Mouse (Mus musculus) gonadal fat pad, adult 2 months (tissue): ENCODE measurements around the gene Adamtsl4. TPM values are rescaled to one million over a fixed set of nuclear protein-coding genes. Genes with fewer than 3 reads are reported as not detected.
"Not testable (repeated sequence)": the region's sequence is repeated elsewhere in the genome, so short reads cannot be mapped to it uniquely, and the experiment has no call there.

Source experiments
- DNase-seq: peaks from one replicate; pipeline ENCODE4 v3.0.0-alpha.2; 2012; ENCODE audit warnings: low read depth
- polyA plus RNA-seq: library from polyadenylated mRNA; depleted of rRNA; stranded (reverse); fragments of >200 nt; gene quantifications from 2 replicates; pipeline ENCODE4 v1.2.3, GENCODE M21; 2012

The Adamtsl4 gene
- polyA plus RNA-seq, 1 experiment, result 12.5 TPM

DNA sequence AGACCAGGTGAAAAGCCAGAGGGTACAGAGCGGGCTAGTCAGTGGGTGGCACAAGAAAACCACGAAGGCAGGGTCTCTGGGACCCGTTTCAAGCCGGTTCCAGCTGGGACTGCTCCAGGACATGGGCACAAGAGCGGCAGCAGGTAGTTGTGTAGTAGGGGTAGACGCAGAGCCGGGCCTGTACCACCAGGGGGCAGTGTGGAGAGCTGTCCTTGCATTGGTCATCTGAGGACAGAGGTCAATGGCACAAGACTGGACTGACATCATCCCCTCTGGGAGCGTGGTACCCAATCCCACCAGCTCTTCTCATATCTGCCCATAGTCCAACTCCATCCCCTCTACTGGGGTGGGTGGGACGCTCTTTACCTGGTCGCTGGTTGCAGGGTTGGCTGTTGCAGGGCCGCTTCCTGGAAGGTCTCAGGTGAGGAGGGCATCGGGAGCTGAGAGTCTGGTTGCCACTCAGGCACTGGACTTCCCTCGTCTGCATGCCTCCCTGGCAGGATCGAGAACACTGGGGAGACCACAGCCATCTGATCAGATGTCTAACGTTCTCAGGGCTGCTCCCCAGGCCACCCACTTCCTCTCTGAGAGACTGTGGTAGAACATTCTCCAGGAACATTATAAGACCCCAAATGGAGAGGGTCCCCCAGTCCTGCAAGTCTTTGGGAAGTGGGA is 10.8 kb downstream of the Adamtsl4 start:
- DNase-seq, result no peak

DNA sequence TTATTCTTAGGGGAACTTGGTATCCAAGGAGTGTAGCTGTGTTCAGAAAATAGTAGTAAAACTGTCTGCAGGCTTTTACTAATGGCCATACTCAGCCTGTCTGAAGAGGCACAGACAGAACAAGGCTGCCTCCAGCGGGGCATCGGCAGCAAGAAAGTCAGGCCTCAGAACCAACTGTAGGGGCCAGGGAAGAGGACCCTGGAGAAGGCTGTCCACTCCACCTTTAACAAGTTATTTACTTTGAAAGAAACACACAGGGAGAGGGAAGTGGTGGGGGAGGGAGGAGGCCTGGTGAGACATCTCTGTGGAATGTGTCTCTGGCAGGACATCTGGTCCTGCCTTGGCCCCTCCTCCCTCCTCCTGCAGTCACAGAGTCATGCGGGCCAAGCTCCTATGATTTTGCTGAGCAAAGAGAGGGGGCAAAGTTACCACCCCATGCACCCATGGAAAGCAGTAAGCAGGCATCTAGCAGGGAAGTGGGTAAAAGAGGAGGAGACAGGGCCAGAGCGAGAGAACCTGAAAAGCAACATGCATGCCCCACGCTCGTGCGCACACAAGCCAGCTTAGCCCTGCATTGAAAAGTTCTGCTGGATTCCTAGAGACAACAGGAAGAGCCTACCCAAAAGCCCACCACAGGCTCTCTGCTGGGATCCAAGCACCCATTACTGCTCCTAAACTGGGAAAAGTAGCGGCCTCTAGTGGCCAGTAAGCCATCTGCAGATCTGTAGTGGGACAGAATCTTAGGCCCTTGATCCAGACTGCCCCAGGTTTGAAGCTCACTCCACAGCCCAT is 12.2 kb downstream of the Adamtsl4 start:
- DNase-seq, result no peak

DNA sequence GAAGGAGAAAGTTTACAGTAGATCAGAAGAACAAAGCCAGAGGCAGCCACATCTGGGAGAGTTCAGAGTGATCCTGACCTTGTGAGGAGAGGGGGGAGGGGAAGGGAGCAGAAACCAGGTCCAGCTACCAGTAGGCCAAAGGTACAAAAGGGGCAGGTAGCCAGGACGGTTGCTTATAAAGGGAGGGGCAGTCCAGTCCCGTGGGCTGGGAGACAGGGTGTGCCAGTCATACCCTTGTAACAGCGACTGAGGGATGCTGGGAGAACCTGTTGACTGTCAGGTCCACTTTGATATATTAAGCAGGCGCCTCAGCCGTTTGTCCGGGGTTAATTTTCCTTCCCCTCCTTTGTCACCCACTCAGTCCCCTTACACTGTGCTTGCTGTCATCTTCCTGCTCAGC is 12.9 kb downstream of the Adamtsl4 start:
- no peak for DNase-seq

DNA sequence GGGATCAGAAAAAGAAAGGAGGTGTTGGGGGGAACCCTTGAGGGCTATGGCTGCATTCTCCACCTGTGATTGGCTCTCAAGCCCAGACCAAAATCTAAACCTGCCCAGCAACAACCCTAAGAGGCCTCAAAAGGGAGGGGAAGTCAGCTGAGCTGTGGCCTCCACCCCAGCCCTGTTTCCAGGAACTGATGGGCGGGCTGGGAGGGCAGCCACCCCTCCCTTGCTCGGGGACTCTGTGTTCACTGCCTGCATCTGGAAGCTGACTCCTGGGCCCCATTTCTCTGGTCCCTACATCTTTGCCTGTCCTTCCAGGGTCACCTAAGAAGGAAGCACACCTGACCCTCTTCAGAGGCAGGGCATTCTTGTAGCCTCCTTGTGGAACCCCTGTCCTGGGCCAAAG is 13.5 kb downstream of the Adamtsl4 start:
- no peak for DNase-seq

DNA sequence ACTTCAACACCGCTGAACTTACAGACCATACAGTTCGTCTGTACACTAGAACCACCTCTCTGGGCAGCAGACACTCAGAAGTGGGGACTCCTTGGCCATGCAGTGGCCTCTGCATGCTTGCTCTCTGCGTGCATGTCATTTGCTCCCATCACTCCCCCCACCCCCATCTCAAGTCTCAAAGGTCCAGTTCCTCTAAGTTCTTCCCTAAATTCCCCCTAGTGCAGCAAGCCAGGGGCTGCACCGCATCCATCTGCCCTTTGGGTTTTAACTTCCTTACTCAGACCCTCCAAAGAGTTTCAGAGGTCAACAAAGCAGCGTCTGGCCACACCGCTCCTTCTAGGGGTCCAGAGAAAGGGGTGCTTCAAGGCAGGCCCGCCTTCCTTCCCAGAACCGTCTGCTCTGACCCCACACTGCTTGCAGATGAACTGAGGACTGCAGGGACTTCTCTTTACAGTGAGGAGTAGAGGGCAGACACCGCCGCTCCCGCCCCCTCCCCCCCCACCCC is 14.0 kb downstream of the Adamtsl4 start:
- DNase-seq, result no peak

DNA sequence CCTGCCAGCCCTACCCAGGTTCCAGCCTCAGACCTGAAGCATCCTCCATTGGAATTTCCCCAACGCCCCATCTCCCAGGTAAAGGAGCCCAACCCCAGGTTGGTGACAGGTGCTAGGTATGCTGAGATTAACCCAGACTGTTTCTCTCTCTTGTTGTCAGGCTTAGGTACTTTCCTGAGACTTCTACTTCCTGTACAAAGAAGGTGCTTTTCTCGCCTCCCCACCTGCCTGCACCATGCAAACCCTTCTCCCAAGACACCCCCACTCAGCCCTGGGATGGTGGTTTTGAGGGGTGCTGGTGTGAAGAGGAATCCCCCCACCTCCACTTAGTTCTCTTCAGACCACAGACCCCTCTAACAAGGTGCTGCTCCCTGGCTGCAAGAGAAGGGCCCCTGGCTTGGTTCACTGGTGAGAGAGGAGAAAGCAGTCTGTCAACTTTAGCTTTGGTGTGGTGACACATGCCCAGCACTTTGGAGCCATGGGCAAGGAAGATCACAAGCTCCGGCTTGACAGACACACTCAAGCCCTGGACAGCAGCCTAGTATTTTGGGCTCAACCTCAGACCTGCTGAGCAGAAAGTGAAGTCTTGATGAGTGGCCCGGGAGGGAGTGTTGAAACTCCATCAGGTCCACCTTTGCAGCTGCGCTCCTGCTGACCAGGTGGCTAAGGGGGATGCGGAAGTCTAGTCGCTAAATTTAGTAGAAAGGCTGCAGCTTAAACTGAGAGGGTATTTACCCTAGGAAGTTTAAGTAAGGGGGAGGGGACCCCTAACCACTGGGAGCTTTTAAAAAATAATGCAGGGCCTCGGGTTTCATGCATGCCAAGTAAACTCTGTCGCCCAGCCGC is 14.6 kb downstream of the Adamtsl4 start:
- DNase-seq, result no peak

DNA sequence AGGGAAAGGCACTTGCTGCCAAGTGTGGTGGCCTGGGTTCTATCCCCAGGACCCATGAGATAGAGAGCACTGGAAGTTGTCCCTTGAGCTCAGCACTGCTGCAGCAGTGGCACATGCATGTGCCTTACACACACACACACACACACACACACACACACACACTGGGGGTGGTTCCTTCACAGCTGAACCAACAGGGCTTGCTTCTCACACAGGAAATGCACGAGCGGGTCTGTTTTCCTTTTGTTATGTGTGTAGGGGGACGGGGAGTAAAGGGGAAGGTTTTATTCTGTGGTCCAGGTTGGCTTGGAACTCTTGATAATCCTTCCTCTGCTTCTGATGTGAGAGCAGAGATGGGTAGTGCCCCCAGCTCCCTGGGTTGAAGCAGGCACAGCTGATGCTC is 15.3 kb downstream of the Adamtsl4 start:
- DNase-seq, result no peak

DNA sequence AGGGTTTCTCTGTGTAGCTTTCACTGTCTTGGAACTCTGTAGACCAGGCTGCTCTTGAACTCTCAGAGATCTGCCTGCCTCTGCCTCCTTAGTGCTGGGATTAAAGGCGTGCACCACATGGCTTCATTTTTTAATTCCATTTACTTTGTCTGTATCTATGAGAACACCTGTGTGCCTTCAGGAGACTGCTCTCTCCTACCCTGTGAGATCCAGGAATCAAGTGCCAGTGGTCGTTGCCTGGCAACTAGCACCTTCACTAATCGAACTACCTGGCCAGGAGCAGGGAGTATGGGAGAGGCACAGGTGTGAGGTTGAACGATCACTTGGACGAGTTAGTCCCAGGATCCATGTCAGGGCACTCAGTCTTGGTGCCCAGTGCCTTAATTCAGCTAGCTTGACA is 16.5 kb downstream of the Adamtsl4 start:
- no peak for DNase-seq

DNA sequence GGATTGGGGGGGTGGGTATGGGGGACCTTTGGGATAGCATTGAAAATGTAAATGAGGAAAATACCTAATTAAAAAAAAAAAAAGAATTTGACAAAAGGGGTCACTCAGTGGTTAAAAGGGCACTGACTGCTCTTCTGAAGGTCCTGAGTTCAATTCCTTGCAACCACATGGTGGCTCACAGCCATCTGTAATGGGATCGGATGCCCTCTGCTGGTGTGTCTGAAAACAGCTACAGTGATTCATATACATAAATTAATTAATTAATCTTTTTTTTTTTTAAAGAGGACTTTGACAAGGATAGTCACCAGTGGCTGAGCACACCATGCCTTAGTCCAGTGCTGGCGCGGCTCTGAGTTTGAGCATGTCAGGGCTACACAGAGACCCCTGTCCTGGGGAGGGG is 17.3 kb downstream of the Adamtsl4 start:
- DNase-seq, result not testable (repeated sequence)

DNA sequence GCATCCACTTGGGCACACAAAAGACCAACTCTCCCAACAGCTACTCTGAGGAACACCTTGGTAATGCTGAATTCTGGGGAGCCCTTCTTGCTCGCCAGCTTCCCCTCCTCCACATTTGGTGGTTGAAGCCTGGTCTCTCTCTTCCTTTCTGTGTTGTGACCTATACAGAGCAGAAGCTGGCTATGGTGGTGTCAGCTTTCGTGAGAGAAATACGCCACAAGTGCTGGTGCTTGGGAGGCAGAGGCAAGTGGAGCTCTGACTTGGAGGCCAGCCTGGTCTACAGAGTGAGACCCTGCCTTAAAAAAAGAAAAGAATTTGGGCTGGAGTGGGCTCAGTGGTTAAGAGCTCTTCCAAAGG is 18.4 kb downstream of the Adamtsl4 start:
- no peak for DNase-seq

DNA sequence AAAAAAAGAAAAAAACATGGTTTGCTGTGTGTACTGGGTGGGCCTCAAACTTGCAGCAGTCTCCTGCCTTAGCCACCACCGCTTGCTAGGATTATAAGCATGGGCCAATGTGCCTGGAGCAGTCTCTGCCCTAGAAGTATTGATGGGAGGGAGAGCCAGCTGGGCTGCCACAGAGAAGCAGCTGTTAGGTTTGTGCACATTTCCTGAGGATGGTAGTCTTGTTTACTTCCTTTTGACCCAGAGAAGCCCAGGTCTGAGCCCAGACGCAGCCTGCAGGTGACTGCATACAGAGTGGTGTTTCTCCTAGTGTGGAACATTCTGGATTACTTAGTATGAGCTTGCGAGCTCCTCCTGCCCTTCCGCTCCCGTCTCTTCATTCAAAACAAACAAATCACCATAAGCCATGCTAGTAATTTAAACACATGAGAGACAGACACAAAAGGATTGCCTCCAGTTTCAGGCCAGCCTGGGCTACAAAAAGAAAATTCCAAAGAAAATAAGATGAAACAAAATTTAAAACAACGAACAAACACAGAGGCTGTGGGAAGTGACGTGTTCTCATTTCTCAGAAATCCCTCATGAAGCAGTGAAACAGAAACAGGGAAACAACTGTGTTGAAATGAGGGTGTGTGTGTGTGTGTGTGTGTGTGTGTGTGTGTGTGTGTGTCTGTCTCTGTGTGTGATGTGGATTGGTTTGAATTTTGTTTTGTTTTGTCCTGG is 19.0 kb downstream of the Adamtsl4 start:
- no peak for DNase-seq

DNA sequence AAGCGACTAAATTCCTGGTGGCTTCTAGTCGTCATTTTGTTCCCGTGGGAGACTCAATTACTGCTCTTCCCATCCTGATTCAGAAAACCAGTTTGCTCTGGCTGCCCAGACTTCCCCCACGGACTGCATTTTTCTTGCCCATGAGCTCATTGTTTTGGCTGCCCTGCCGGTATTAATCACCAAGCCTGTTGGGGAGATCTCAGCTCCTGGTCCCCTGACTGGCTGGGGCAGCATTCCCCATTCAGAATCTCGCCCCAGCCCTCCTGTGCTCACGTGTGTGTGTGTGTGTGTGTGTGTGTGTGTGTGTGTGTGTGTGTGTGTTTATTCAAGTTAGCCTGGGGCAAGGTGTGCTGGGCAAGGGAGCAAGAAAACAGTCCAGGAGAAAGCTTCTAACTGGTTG is 19.7 kb downstream of the Adamtsl4 start:
- DNase-seq, result no peak

DNA sequence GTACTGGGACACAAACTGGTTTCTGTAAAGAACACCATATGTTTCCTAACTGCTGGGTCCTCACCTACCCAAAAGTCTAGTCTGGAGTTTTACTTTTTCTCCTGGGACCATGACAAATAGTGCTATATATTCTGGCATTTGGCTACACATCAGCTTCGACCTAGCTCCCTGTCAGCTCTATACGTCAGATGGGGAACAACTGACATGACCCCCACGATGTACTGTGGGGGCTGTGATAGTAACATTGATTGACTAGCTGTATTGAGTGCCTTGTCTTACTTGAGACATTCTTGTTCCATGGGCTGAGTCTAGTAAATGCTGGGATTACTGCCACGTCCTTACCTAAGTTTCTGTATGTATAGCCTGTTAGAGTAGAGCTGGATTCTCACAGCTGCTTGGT is 20.2 kb downstream of the Adamtsl4 start:
- DNase-seq, result no peak

DNA sequence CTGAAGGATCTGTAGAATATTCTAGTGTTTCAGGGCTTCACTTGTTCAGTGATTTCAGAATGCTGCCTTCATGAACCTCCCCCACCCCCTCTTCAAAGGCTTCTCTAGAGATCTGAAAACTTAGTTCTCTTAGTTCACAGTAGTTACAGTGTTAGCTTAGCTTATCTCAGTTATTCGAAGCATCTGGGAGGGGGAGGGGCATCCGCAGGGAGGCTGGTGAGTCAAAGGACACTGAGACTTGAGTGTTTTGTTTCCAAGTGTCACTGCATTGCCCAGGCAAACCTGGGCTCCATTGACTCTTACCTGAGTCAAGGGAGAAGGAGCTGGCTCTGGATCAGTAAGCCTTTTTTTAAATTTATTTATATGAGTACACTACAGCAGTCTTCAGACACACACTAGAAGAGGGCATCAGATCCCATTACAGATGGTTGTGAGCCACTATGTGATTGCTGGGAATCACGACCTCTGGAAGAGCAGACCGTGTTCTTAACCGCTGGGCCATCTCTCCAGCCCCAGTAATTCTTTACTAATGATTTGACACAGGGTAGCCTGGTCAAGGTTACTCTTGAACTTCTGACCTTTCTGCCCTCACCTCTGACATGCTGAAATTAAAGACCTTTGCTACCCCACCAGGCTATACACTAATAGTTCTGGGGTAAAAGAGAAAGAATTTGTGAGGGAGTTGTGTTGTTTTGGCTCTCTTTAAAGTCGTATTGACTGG is 21.4 kb downstream of the Adamtsl4 start:
- DNase-seq, result no peak

DNA sequence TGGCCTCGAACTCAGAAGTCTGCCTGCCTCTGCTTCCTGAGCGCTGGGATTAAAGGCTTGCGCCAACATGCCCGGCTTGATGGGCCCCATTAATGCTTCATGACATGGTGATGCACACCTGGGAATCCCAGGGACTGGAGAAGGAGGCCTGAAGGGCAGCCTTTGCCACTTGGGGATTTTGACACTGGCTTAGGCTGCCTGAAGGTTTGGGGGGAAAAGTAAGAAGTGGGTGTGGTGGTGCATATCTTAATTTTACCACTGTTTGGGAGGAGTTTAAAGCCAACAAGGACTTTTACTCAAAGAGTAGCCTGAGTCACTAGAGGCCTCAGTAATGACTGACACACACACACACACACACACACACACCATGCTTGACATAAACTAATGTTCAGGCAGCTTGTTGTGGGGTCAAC is 22.8 kb downstream of the Adamtsl4 start:
- DNase-seq, result no peak

DNA sequence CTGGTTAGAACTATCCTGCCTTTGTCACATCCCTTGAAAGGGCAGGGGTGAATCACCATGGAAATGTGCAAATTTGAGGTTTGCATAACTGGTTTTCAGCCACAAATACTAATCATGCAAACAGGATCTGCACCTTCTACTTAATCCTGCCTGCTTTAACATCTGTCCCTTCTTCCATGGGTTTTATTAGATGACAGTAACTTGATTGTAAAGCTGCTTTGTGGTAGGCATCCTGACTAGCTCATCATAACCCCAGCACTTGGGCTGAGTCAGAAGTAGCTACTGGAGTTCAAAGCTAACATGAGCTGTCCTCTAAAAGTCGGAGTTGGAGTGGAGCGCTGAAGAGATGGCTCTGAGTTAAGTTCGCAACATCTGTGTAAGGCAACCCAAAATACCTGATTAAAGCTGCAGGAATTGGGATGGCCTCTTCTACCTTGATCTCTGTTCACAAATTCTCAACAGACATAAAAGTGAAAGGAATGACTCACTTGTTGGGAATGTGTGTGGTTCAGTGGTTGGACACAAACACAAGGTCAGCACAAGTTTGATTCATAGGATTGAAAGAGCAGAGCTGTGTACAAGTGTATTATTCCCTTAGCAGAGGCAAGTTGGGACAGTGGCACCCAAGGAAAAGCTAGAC is 23.6 kb downstream of the Adamtsl4 start:
- DNase-seq, result no peak

DNA sequence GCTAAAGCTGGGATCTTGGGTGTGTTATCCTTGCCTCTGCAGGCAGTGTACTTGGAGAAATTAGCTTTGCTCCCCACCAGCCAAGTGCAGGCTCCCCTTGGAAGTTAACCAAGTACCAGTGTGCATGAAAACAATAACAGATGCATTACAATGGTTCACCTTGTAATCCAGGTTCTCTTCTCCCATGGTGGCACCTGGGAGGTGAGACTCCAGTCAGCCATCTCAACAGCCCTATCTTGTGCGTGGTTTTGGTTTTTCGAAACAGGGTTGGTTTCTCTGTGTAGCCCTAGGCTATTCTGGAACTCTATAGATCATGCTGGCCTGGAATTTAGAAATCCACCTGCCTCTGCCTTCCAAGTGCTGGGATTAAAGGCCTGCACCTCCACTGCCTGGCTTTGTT is 24.2 kb downstream of the Adamtsl4 start:
- no peak for DNase-seq

DNA sequence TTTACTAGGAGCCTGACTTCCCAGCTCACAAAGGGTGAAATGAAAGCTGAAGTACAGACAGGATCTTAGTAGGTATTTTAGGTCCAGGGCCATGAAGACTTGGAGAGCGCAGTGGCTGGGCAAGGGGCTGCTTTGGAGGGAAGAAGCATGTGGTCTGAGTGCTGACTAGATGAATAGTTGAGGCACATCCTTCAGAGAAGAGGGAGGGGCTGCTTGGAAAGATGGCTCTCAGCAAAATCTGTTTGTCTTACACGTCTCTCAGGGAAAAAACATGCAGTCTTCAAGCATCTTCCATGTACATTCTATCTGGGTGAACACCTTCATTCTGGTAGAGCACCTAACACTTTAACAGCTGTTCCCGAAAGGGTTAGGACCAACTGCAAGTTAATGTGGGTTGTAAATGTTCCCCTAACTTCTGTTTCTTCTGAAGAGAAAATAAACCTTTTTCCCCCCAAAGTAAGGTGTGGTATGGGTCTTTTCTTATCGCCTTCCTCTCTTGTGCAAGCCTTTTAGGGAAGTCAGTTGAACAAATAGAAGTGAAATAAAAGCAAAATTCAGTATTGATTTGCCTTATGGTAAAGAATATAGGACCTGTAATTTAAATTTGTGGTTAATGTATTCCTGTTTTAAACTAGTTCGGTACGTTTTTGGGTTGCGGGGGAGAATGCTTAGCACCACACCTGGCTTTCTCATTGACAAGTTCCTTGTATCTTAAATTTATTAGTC is 24.8 kb downstream of the Adamtsl4 start:
- DNase-seq, result no peak

DNA sequence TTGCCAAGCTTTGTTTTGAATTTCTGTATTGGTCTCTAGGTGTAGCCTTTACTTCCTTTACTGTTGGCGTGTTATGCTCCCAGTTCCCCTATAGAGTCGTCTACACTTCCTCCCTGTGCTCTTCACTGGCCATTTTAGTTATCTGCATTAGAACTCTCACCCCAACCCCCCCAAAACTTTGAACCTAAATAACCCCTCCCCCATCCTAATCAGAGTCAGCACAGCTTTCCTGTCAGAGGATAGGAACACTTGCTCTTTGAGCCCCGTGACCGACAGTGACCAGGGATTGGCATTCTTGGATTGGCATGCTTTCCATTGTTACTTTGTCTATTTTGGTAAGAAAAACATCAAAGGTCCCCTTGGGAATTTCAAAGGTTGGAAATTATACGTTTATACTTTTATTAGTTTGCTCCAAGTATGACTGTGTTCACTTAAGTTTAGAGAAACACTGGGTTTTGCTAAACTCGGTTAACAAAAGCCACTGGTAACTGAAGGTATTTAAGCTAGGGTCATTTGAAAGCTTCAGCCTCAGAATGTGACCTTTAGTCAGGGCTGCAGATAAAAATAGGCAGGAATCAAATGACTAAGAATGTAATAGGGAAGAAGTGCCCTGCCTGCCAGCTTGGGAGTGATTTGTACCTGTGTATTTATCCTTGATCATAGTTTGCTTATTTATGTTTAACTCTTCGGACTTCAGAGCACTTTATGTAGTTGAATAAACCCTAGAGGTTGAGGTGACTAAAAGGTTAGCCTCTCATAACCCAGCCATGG is 25.6 kb downstream of the Adamtsl4 start:
- no peak for DNase-seq
